Mouse (Mus musculus) left cerebral cortex, adult 8-10 months (tissue): Measurements from ENCODE around the gene Klb. TPM values are rescaled to one million over a fixed set of nuclear protein-coding genes. Genes with fewer than 3 reads are reported as not detected.
A peak's percentile ranks its signal among the peaks of the same experiment; 100 is the strongest.

Experiments
- DNase-seq, 2 experiments: peaks; one replicate each; pipeline ENCODE4 v3.0.0; 2022; ENCODE audit warnings: low spot score in 2 of 2
- total RNA-seq, 4 experiments: library from RNA; stranded (reverse); gene quantifications; 2 replicates each; pipeline ENCODE4 v1.2.4; 2022

Gene Klb
- total RNA-seq, 4 experiments from 2014 or later, result 0.26 to 1.1 (median 0.59) TPM

DNA sequence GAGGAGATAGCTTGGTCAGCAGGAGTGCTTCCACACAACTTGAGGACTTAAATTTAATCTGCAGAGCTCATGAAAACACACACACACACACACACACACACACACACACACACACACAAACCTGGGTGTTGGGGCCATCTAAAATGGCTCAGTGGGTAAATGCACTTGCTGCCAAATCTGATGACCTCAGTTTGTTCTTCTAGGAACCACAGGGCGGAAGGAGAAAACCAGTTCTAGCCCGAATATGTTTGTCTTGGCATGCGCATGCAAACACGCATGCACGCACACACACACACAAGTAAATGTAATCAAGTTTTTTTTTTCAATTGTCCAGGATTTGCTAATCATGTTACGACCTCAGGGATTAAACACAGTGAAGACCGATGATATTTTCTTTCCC lies 23.4 kb downstream of the Klb start:
- no peak for DNase-seq

GRCm38 (mm10) chr5:65374746-65375145 lies 26.6 kb downstream of the Klb start:
- no peak for DNase-seq

GRCm38 (mm10) chr5:65385704-65386103 lies 37.6 kb downstream of the Klb start:
- DNase-seq, result no peak

- DNase-seq, result no peak
These were observed 39.1 kb downstream of the Klb start for GRCm38 (mm10) chr5:65387008-65387867.

GRCm38 (mm10) chr5:65390648-65391644 lies 42.8 kb downstream of the Klb start, which contains the start of the genes Rpl9 and Lias:
Rpl9 (minus strand) TSS chr5:65391444.
Lias (plus strand) TSS chr5:65391497.
- DNase-seq, result peak; percentile 97 to 99

DNA sequence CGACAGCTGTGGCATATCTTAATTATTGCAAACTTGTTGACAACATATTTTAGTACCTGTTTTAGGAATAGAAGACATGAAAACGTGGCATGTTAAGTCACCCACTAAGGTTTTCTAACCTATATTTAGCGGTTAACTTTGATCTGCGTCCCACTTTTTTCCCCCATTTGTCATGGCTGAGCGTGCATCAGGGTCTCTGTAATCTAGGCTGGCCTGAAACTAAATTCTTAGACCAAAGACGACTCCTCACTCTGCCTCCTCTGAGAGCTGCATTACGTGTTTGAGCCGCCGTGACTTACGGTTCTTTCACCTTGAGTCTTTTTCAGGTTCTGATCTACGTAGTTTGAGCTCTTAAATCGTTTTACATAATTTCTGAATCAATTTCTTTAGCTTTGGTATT lies 43.6 kb downstream of the Klb start:
- no peak for DNase-seq

- DNase-seq, result no peak
These were observed 46.3 kb downstream of the Klb start for GRCm38 (mm10) chr5:65394425-65394824.

DNA sequence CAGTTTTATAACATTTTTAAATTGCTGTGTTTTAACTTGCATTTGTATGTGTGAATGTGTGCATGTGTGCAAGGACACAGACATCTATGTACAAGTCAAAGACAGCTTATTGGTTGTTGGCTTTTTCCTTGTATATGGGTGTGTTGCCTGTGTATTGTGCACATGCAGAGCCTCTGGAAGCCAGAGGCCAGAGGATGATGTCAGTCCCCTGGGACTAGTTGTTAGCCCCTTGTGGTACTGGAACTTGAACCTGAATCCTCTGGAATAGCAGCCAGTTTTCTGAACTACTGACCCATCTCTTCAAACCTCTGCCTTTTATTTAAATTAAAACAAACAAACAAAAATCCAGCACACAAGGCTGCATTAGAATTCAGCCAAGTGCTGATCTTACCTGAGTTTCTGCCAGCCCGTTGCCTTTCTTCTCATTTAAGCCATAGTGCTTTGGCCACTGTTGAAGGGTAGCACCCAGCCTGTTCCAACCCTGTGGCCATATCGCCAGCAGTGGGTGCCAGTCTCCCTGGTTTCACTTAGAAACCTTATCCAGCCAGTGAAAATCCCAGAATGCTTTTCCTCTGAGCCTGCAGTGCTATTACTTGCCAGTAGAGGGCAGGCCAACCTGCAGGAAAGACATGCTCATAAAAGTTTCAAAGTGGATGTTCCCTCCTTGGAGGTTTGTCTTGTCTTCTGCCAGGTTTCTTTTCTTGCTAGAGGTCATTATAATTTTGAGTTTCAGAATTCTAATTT lies 53.3 kb downstream of the Klb start:
- peak; percentile 59 to 66 for DNase-seq

DNA sequence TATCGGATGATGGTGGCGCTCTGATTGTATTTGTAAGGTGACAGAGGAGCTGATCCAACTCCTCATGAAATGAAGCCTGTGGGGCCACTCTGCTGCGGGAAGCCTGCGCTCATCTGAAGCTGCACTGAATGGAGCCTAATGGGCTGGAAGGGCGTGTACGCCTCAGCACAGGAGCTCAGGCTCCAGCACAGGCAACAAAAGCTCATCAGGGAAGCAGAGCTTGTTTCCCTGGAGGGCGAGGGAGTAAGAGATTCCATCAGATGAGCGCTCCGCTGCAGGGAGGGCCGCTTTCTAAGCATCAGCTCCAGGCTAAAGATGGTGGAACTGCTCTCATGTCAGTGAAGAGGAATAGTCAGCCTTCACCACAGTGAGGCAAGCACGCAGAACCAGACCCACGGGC lies 59.9 kb downstream of the Klb start:
- DNase-seq, result no peak

DNA sequence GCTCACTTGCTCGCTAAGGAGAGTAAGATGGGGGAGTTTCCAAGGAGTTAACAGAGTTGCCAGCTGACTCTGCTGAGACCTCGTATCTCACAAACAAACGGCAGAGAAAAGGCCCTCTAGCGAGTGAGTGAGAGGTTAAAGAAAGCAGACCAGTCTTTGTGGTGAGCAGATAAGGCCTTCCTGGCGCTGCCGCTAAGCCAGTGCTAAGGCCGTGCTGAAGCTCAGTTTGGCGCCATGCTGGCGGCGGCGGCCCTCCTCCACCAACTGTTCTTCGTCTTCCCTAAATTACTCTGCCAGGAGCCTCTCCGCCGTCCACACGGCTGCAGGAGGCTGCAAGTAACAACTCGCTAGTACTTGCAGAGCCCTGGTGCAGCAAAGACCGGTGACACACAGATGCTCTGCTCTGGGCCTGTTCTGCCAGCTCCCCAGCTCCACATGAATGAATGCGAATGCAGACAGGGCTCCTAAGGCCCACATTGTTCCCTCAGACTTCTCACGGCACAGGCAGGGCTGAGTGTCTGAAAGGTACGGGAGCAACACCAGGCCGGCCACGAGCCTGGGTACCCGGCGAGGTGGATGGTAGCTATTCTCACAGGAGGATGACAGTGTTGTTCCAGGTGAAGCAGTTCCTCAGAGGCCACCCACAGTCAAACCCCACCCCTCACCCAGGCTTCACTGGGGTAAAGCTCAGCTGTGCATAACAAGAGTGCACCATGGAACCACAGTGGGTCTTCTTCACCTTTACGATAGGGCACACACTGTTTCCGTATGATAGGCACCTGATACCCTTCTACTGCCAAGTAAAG lies 67.7 kb downstream of the Klb start:
- DNase-seq, result no peak

DNA sequence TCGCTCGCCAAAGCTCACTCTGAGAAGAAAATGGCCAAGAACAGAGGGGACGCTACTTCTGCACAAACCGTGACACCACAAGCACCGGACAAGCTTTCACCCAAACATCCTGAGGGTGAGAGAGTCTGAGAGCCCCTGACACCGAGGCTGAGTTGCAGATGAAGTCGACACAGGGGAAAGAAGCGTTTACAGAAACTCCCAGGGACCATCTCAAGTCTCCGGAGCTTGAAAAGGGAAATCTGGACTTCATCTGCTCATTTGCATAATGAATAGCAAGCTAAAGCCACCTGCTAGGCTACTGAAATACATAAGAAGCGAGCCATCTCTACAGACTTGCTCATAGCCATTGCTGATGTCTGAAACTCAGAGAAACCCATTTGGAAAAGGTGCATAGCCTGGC lies 71.0 kb downstream of the Klb start:
- no peak for DNase-seq

DNA sequence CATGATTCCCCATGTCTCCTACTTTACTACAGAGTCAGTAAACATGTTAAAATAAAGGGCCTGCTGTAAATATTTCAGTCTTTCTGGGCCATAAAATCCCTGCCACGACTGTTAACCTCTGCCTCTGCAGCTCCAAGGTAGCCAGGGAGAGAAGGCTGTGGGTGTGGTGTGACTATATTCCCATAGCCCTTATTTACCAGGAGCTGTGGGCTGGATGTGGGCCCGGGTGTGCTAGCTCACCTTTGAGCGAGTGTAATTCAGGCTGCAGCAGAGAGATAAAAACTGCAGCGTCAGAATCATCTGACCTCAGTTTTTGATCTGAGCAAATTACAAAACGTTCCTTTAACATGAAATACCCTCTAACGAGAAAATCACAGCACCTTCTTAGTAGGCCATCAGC lies 72.7 kb downstream of the Klb start:
- no peak for DNase-seq

DNA sequence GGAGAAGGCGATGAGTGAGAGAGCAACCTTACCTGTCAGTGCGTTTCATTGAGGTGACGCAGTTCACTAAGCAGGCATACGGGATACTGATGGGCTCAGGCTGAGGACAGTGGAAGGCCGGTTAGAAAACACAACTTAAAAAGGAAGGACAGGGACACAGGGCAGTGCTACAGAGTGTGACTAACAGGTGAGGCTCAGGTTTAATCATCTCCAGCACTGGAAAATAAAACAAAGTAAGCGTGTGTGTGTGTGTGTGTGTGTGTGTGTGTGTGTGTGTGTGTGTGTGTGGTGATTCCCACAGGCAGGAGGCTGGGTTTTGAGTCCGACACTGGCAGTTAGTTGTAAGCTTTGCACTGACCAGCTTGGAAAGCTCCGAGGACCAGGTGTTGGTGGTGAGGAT lies 74.7 kb downstream of the Klb start:
- DNase-seq, result no peak

- no peak for DNase-seq
These were observed 76.1 kb downstream of the Klb start for GRCm38 (mm10) chr5:65424215-65424614.

DNA sequence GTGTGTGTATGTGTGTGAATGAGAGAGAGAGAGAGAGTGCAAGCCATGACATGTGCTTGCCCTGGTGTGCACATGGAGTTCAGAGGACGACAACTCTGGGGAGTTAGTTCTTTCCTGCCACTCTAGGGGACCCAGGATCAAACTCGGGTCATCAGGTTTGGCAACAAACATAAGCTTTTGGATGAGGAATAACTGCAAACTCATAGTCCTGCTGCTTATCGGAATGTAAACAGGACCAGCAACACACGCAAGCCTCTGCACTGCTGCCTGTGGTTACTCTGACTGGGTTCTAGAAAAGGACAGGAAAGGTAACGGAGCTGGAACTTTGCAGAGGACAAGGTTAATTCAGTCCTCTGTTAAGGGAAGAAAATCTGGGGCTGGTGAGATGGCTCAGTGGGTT lies 77.1 kb downstream of the Klb start:
- no peak for DNase-seq

GRCm38 (mm10) chr5:65428321-65428720 lies 80.2 kb downstream of the Klb start:
- DNase-seq, result no peak

DNA sequence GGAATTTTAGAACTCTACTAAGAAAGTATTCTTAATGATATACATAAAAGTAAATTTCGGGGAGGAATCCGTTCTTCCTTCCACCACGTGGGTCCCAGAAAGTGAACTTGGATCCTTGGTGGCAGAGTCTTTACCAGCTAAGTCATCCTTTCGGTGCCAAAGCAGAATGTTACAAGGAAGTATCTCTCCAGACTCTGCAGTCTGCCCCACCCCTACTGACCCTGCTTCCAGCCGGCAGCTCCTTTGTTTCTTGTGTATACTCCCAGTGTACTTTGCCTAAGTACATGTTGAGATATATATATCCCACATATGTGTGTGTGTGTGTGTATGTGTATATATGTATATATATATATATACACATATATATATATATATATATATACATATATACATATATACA lies 81.3 kb downstream of the Klb start:
- no peak for DNase-seq
